Mouse (Mus musculus) kidney, adult 2 months (tissue): ENCODE results near the gene Tango2.

Source experiments
- CTCF ChIP-seq: fragments of 200-500 bp; conservative IDR thresholded peaks from 2 replicates; pipeline ENCODE4 v1.5.1; 2011; ENCODE audit warnings: low read depth, mild to moderate bottlenecking, control low read depth, low read length, moderate library complexity, mixed read lengths; ENCODE audit not compliant: insufficient read depth, insufficient read length
- POLR2A ChIP-seq: fragments of 200-500 bp; IDR thresholded peaks from one replicate; pipeline ENCODE4 v1.6.1; 2011; ENCODE audit warnings: low read depth, low read length, control low read depth

GRCm38 (mm10) chr16:18289067-18289588 lies 58.8 kb downstream of the Tango2 start, which contains the start of gene Dgcr8:
- TF ChIP-seq CTCF (no peak), POLR2A (no peak)
